Mouse (Mus musculus) spleen, adult 12 weeks (tissue): ENCODE data around the gene Pim3.
"Not testable (repeated sequence)": the region's sequence is repeated elsewhere in the genome, so short reads cannot be mapped to it uniquely, and the experiment has no call there.

ENCODE experiments used
- DNase-seq: peaks from one replicate; pipeline ENCODE4 v3.0.0; 2022; ENCODE audit warnings: low spot score

Pim3 gene

GRCm38 (mm10) chr15:88861772-88862622 lies at the start of gene Pim3:
Gene Pim3 (plus strand): TSS chr15:88862186.
- DNase-seq = peak; percentile 87

DNA sequence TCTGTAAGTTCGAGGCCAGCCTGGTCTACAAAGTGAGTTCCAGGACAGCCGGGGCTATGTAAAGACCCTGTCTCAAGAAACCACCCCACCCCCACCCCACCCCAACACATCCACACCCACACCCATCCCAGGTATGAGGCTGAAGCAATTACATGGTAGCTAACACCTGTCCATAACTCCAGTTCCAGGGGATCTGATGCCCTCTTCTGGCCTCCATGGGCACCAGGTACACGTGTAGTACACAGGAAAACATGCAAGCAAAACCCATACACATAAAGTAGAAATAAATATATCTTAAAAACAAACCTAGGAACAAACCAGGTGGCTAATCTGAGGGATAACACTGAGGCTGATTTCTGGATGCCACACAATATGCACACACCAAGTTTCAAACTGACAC lies 48.7 kb upstream of the Pim3 start:
- no peak for DNase-seq

- DNase-seq = not testable (repeated sequence)
These were observed 48.1 kb upstream of the Pim3 start for GRCm38 (mm10) chr15:88813873-88814272.

DNA sequence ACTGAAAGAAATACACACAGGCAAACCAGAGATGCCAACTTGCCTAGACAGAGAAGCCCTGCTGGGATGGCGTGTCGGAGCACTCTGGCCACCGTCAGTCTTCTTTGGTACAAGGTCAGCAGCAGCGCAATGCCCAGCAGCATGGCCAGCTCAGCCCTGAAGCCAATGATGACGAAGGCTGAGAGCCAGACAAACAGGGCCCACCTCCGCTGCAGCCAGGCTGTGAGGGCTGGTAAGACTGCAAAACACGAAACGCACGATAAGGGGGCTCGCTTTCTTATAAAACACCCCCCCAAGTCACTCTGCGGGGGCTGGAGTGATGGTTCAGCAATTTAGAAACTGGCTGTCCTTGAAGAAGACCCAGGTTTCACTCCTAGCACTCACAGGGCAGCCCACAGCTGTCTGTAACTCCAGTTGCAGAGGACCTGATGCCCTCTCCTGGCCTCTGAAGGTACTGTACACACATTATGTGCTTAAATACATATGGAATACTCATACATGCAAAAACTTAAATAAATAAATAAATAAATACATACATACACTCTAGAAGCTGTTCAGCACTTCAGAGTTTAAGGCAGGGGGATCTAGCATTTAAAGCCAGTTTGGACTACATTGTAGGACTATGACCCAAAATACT lies 47.5 kb upstream of the Pim3 start:
- DNase-seq = no peak

DNA sequence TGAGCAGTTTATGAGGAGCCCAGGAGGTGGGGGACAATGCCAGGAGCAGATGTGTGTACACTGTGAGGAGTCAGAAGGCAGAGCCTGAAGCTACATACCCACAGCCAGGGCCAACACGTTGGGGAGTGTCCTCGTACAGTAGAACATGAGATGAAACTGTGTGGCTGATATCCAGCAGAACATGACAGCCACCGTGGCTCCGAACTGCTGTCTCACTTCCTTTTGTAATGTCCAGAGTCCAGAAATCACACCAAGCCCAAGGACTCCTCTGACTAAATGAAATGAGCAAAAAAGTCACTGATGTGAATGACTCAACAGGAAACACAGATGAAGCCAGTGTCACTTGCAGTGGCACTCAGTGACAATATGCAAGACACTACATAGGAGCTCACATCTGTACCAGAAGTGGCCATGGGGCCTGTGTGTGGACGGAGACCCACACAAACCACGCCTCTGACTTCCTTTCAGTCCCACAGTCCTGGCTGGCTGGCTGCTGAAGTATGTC lies 46.7 kb upstream of the Pim3 start:
- no peak for DNase-seq

DNA sequence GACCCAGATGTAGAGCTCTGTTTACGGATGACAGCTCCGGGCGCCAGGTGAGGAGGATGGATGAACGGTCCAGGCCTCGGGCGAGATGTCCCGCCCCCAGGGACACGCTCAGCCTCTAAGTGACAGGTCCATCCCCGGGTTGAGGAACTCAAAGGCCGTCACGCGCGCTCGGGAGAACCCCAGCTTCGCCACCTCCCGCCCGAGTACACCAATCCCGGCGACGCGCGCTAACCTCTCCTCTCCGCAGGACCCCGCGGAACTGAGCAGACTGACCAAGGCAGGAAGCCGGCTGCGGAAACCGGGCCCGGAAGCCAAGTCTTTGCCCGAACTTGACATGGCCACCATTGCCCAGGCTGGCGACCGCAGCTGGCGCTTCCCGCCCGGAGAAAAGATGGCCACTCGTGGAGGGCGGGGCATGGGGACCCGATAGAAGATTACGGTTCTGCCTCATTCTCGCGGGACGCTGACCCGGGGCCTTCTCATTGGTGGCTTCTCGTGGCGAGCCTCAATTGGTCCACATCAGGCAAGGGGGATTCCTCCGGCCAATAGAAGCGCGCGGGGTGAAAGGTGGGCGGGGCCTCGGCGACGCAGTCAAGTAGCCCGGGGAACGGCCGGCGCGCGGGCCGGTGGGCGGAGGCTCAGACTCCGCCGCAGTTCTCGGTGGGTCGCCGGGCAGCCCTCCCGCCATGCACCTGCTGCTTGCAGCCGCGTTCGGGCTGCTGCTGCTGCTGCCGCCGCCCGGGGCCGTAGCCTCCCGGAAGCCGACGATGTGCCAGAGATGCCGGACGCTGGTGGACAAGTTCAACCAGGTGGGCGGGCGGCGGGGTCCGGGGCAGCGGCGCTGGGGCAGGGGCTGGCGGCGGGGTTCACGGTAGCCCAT lies 42.7 kb upstream of the Pim3 start, which contains the start of the genes Alg12 and Creld2:
Gene Alg12 (minus strand): TSS at position 293 of the 880 bp plus-strand sequence.
Gene Creld2 (plus strand): TSS at position 621 of the 880 bp plus-strand sequence.
- DNase-seq = peak; percentile 99

- peak; percentile 15 for DNase-seq
These were observed 42.1 kb upstream of the Pim3 start for GRCm38 (mm10) chr15:88819906-88820303.

DNA sequence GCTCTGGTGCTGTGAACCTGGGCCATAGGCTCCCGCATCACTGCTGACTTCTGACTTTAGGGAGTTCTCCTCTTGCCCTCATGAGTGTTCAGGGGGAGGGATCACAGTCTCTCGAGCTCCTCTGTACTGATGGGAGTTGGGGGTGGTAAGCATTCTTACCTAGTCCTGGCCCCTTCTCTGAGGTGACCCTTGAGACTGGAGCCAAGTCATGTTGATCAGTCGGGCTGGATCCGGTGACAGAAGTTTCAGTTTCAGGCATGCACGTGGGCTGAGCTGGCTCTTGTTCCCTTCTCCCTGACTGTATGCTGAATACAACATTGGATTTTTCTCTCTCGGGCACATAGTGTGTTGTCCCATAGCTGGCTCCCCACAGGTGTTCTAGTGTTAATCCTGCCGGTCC lies 40.6 kb upstream of the Pim3 start:
- DNase-seq = no peak

DNA sequence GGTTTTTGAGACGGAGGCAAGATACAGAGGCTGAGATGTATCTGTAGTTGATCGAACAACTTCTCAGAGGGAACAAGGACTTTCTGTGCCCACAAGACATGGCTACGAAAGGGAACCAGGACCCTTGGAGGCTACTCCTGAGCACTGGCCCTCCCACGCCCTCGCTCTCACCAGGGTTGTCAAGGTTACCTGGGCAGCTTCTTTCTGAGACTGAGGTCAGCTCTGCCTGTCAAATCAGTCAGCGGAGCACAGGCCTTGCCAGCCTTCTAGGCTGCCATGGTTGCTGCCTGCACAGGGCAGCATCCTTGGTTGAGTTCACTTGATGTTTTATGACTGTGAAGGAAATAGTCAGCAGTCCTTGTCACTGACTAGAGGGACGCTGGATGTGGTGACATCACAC lies 39.5 kb upstream of the Pim3 start:
- no peak for DNase-seq

DNA sequence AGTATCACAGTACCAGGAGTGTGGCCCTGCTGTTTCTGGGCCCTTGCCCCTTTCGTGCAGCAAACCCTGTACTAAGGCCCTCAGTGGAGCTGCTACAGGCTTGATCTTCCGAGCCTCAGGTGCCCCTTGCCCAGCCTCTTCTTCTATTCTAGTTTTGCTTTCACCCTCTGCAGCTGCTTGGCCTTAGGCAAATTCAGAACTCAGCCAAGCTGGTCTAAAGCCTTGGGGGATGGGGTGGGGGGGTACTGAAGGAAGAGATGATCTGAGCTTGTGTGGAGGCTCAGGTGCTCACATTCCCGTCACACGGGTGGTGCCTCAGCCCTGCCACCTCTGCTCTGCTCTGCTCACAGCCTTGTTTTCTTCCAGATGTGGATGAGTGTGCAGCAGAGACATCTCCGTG lies 38.6 kb upstream of the Pim3 start:
- DNase-seq = no peak

GRCm38 (mm10) chr15:88827466-88827865 lies 34.5 kb upstream of the Pim3 start:
- DNase-seq = no peak

- DNase-seq = peak; percentile 47
These were observed 33.8 kb upstream of the Pim3 start for GRCm38 (mm10) chr15:88827991-88828799.

GRCm38 (mm10) chr15:88828800-88829705 lies 32.9 kb upstream of the Pim3 start:
- peak; percentile 66 for DNase-seq

- no peak for DNase-seq
These were observed 32.1 kb upstream of the Pim3 start for GRCm38 (mm10) chr15:88829791-88830440.

GRCm38 (mm10) chr15:88830696-88831095 lies 31.3 kb upstream of the Pim3 start:
- DNase-seq = no peak

- no peak for DNase-seq
These were observed 30.5 kb upstream of the Pim3 start for GRCm38 (mm10) chr15:88831482-88831881.

- DNase-seq = no peak
These were observed 29.4 kb upstream of the Pim3 start for GRCm38 (mm10) chr15:88832536-88832935.

GRCm38 (mm10) chr15:88836031-88836430 lies 26.0 kb upstream of the Pim3 start:
- no peak for DNase-seq

DNA sequence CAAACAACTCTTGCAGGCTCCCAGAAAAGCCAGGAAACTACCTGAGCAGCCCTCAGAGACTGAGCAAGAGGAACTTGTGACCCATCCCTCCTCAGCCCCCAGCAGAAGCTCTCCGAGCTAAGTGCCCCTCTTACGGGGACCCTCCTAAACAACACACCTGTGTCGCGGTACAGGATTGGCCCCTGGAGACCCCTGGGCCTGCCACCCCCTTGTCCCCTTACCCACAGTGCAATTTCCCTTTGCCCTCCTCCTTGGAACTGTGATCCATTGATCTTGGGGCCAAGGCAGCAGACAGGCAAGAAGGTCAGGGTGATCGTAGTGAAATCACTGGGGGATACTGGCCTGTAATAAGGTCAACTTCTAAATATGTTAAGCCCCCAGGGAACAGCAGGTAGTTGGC lies 25.4 kb upstream of the Pim3 start:
- DNase-seq = no peak
